Mouse (Mus musculus) thymus, adult 2 months (tissue): ENCODE measurements around the gene Wdr35. TPM values are rescaled to one million over a fixed set of nuclear protein-coding genes. Genes with fewer than 3 reads are reported as not detected.

Experiments used
- DNase-seq: peaks from one replicate; pipeline ENCODE4 v3.0.0; 2021
- H3K27ac ChIP-seq: fragments of 200-500 bp; 2 replicates; pipeline ENCODE4 v1.5.1; 2012; ENCODE audit warnings: low read length, control low read depth; ENCODE audit not compliant: control insufficient read depth, insufficient read depth
- H3K27me3 ChIP-seq: fragments of 200-500 bp; 2 replicates; pipeline ENCODE4 v1.6.1; 2012; ENCODE audit warnings: mild to moderate bottlenecking, low read length, moderate library complexity, mixed read lengths; ENCODE audit not compliant: control insufficient read depth, insufficient read depth
- H3K36me3 ChIP-seq: fragments of 200-500 bp; 2 replicates; pipeline ENCODE4 v1.6.1; 2012; ENCODE audit warnings: mild to moderate bottlenecking, low read length, moderate library complexity; ENCODE audit not compliant: control insufficient read depth, insufficient read depth
- H3K4me1 ChIP-seq: fragments of 200-500 bp; replicated peaks from 2 replicates; pipeline ENCODE4 v1.6.1; 2012; ENCODE audit warnings: low read length; ENCODE audit not compliant: control insufficient read depth, insufficient read depth
- H3K4me3 ChIP-seq: fragments of 200-500 bp; 2 replicates; pipeline ENCODE4 v1.5.1; 2012; ENCODE audit warnings: mild to moderate bottlenecking, low read length, control low read depth, moderate library complexity; ENCODE audit not compliant: control insufficient read depth, insufficient read depth
- CTCF ChIP-seq: fragments of 200-500 bp; IDR thresholded peaks from 2 replicates; pipeline ENCODE4 v1.5.1; 2012; ENCODE audit warnings: mild to moderate bottlenecking, control low read depth, low read length, moderate library complexity, borderline replicate concordance; ENCODE audit not compliant: control insufficient read depth, poor library complexity, insufficient read depth; ENCODE audit errors: extremely low read depth
- POLR2A ChIP-seq: fragments of 200-500 bp; IDR thresholded peaks from 2 replicates; pipeline ENCODE4 v1.6.1; 2012; ENCODE audit warnings: mild to moderate bottlenecking, low read length, control low read depth, moderate library complexity; ENCODE audit not compliant: control insufficient read depth, poor library complexity, insufficient read depth; ENCODE audit errors: extremely low read depth
- WGBS: fragments of 180-500 bp; shearing (Covaris S2); methylation state at CpG from one replicate; pipeline ENCODE4 v1.1.7; 2018; 5-methylcytosine and 5-hydroxymethylcytosine counted together
- polyA plus RNA-seq: library from polyadenylated mRNA; depleted of rRNA; stranded (reverse); fragments of >200 nt; gene quantifications from 2 replicates; pipeline ENCODE4 v1.2.3, GENCODE M21; 2012

Gene Wdr35
- polyA plus RNA-seq, 1 experiment, result 1.6 TPM

GRCm38 (mm10) chr12:9031166-9031565, 57.5 kb downstream of the Wdr35 start:
- Histone ChIP-seq H3K36me3 (no peaks in the 10 kb centered on the region), H3K4me3 (no peak overlapping the region), H3K27ac (no peak overlapping the region), H3K27me3 (no peaks in the 10 kb centered on the region), H3K4me1 (no peaks in the 10 kb centered on the region)
- TF ChIP-seq CTCF (no peak), POLR2A (no peak)
- 56% methylated on average over 8 of the region's 8 CpGs for WGBS
- DNase-seq, result no peak

- TF ChIP-seq CTCF (no peak), POLR2A (no peak)
- DNase-seq, result no peak
- Histone ChIP-seq H3K27me3 (no peaks in the 10 kb centered on the region), H3K4me1 (no peaks in the 10 kb centered on the region), H3K36me3 (no peaks in the 10 kb centered on the region), H3K27ac (no peak overlapping the region), H3K4me3 (no peak overlapping the region)
These were observed 59.4 kb downstream of the Wdr35 start for GRCm38 (mm10) chr12:9033140-9033539.

GRCm38 (mm10) chr12:9036409-9036808, 62.7 kb downstream of the Wdr35 start:
- H3K4me3 ChIP-seq, result no peak overlapping the region
- no peaks in the 10 kb centered on the region for H3K27me3 ChIP-seq
- TF ChIP-seq POLR2A, result no peak
- H3K4me1 ChIP-seq, result no peaks in the 10 kb centered on the region
- H3K36me3 ChIP-seq, result no peaks in the 10 kb centered on the region
- H3K27ac ChIP-seq, result no peak overlapping the region
- 97% methylated on average over 9 of the region's 9 CpGs for WGBS
- DNase-seq, result no peak

GRCm38 (mm10) chr12:9040177-9040576, 66.5 kb downstream of the Wdr35 start:
- WGBS, result 87% methylated on average over 5 of the region's 5 CpGs
- H3K4me1 ChIP-seq, result no peaks in the 10 kb centered on the region

GRCm38 (mm10) chr12:9040686-9041085, 67.0 kb downstream of the Wdr35 start:
- Histone ChIP-seq H3K27me3 (no peaks in the 10 kb centered on the region), H3K4me1 (no peaks in the 10 kb centered on the region), H3K36me3 (no peaks in the 10 kb centered on the region), H3K4me3 (no peak overlapping the region), H3K27ac (no peak overlapping the region)
- WGBS, result 94% methylated on average over 7 of the region's 7 CpGs
- DNase-seq, result no peak
- TF ChIP-seq CTCF (no peak), POLR2A (no peak)

More at GRCm38 (mm10) chr12:9040177-9040576, 66.5 kb downstream of the Wdr35 start:
- no peaks in the 10 kb centered on the region for H3K36me3 ChIP-seq
- no peak for TF ChIP-seq POLR2A
- TF ChIP-seq CTCF, result no peak
- DNase-seq, result no peak
- H3K27ac ChIP-seq, result no peak overlapping the region
- H3K27me3 ChIP-seq, result no peaks in the 10 kb centered on the region
- H3K4me3 ChIP-seq, result no peak overlapping the region

- no peaks in the 10 kb centered on the region for H3K4me1 ChIP-seq
- TF ChIP-seq POLR2A (no peak), CTCF (no peak)
- no peak overlapping the region for H3K4me3 ChIP-seq
- WGBS, result 98% methylated on average over 5 of the region's 5 CpGs
- DNase-seq, result no peak
- no peak overlapping the region for H3K27ac ChIP-seq
- H3K36me3 ChIP-seq, result no peaks in the 10 kb centered on the region
- no peaks in the 10 kb centered on the region for H3K27me3 ChIP-seq
These were observed 68.6 kb downstream of the Wdr35 start for GRCm38 (mm10) chr12:9042316-9042715.

GRCm38 (mm10) chr12:9042759-9043158, 69.1 kb downstream of the Wdr35 start:
- DNase-seq, result no peak
- H3K27me3 ChIP-seq, result no peaks in the 10 kb centered on the region
- no peaks in the 10 kb centered on the region for H3K4me1 ChIP-seq
- 98% methylated on average over 3 of the region's 3 CpGs for WGBS
- no peak overlapping the region for H3K4me3 ChIP-seq
- no peak overlapping the region for H3K27ac ChIP-seq
- H3K36me3 ChIP-seq, result no peaks in the 10 kb centered on the region
- TF ChIP-seq CTCF, result no peak
- TF ChIP-seq POLR2A, result no peak
